Mouse (Mus musculus) liver, adult 2 months (tissue): Measurements from ENCODE around the gene Cbwd1.

Source experiments
- CTCF ChIP-seq: fragments of 200-500 bp; IDR thresholded peaks from 2 replicates; pipeline ENCODE4 v1.5.1; 2011; ENCODE audit warnings: low read depth, low read length, control low read depth
- POLR2A ChIP-seq: fragments of 200-500 bp; IDR thresholded peaks from 2 replicates; pipeline ENCODE4 v1.6.1; 2011; ENCODE audit warnings: low read length, control low read depth; ENCODE audit not compliant: insufficient read depth; ENCODE audit errors: extremely low read depth

GRCm38 (mm10) chr19:24981294-24981693 is 19.9 kb upstream of the Cbwd1 start:
- TF ChIP-seq CTCF (no peak), POLR2A (no peak)
